Comparison of ENCODE assay signal across 15 mouse cellular contexts in the genomic region with DNA sequence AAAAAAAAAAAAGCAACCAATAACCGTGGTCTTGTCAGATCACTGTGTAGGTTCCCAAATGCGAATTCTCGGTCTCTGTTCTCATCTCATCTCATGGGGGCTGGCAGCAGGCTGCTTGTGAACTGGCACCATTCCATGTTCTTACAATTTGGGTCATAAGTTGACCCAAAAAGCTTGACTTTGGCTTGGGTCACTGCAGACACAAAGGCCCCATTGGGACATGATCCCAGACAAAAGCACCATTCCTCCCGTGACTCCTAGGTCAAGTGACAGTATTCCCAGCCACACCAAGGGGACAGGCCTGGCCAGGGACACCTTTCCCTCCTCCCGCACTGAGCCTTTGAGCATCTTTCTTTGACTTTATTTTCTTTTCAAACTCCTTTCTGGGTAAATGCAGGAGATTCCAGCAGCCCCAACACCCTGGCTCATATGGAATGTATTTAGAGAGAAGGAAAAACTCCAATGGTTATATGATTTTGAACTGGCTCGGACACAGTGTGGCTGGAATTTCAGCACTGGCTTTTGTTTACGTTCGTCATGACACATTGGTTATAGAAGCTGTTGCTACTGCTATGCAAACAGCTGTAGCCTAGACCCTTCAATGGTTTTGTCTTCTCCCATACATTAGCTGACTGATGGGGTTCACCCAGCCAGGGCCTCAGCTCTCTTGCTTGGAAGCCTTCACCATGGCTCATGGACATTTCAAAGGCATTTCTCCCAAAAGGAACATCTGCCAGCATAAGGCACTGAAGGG.
DNase-seq lines count a peak whose midpoint lies in the region; ATAC-seq and TF ChIP-seq lines count a peak whose summit lies in the region.
"Had no signal": no experiment of that assay in that cellular context is flagged by ENCODE, and none has a peak within 500 bp of the region (broad histone marks: within the 10 kb centered on the region; RNA-seq: fewer than 3 reads in every experiment).

No protein-coding gene starts in this region.

- 88% methylated on average over 8 of the region's 8 CpGs for WGBS in heart, embryonic 12.5 days
- WGBS in lung, embryonic 14.5 days, result 47% methylated on average over 8 of the region's 8 CpGs
- WGBS in lung, adult 2 months, result 73% methylated on average over 8 of the region's 8 CpGs
- WGBS in stomach, embryonic 15.5 days, result 68% methylated on average over 8 of the region's 8 CpGs

- H3K36me3 ChIP-seq in heart, embryonic 12.5 days, result no peaks in the 10 kb centered on the region
- H3K36me3 ChIP-seq in lung, embryonic 14.5 days (ENCODE audit: insufficient read depth), result no peaks in the 10 kb centered on the region
- H3K36me3 ChIP-seq in stomach, embryonic 15.5 days, result no peaks in the 10 kb centered on the region
- H3K36me3 ChIP-seq: G1E; heart, embryonic 13.5 days; hindbrain, embryonic 13.5 days had no signal

- no peak overlapping the region for H3K4me2 ChIP-seq in heart, embryonic 12.5 days
- no peak overlapping the region for H3K4me2 ChIP-seq in lung, embryonic 14.5 days
- no peak overlapping the region for H3K4me2 ChIP-seq in stomach, embryonic 15.5 days
- H3K4me2 ChIP-seq: heart, embryonic 13.5 days; hindbrain, embryonic 13.5 days; liver, embryonic 11.5 days had no signal

- H3K27me3 ChIP-seq in heart, embryonic 12.5 days (replicated peaks), result no peaks in the 10 kb centered on the region
- no peaks in the 10 kb centered on the region for H3K27me3 ChIP-seq in lung, embryonic 14.5 days (ENCODE audit: insufficient read depth, low read length)
- no peaks in the 10 kb centered on the region for H3K27me3 ChIP-seq in stomach, embryonic 15.5 days (replicated peaks)
- H3K27me3 ChIP-seq: heart, embryonic 13.5 days; hindbrain, embryonic 13.5 days had no signal

- no peak for TF ChIP-seq POLR2A in lung, adult 2 months (IDR thresholded peaks at IDR 0.05; ENCODE audit: borderline replicate concordance, extremely low read depth, low read depth, low read length)

- no peak overlapping the region for H3K4me3 ChIP-seq in heart, embryonic 12.5 days
- H3K4me3 ChIP-seq in lung, embryonic 14.5 days (ENCODE audit: low read depth, low read length), result no peak overlapping the region
- H3K4me3 ChIP-seq in lung, adult 2 months (replicated peaks; ENCODE audit: extremely low read depth, low read depth, low read length), result no peak overlapping the region
- no peak overlapping the region for H3K4me3 ChIP-seq in stomach, embryonic 15.5 days (replicated peaks)
- H3K4me3 ChIP-seq: heart, embryonic 13.5 days; hindbrain, embryonic 13.5 days had no signal

- TF ChIP-seq CTCF in lung, embryonic 14.5 days (IDR thresholded peaks at IDR 0.05; ENCODE audit: low read depth), result no peak
- no peak for TF ChIP-seq CTCF in lung, adult 2 months (IDR thresholded peaks at IDR 0.05; ENCODE audit: insufficient read depth, low read length)

- peaks cover 7% of the 10 kb centered on the region for H3K4me1 ChIP-seq in heart, embryonic 12.5 days (replicated peaks)
- peaks cover 24% of the 10 kb centered on the region for H3K4me1 ChIP-seq in lung, embryonic 14.5 days (ENCODE audit: insufficient read depth)
- H3K4me1 ChIP-seq in lung, adult 2 months (ENCODE audit: control insufficient read depth, insufficient read depth, low read length), result no peaks in the 10 kb centered on the region
- peaks cover 12% of the 10 kb centered on the region; the same call in 1 of the 2 replicates for H3K4me1 ChIP-seq in stomach, embryonic 15.5 days
- H3K4me1 ChIP-seq: hindbrain, embryonic 13.5 days had no signal

- no peak for ATAC-seq in heart, embryonic 12.5 days (ENCODE audit: insufficient number of reproducible peaks, low FRiP score)
- ATAC-seq in lung, embryonic 14.5 days (ENCODE audit: insufficient read depth), result peak; percentile 93
- peak; percentile 72 for ATAC-seq in stomach, embryonic 15.5 days (ENCODE audit: insufficient read depth, low FRiP score, low read depth)
- ATAC-seq in inflammation-experienced regulatory T-cells, adult 6 months, result no peak

- DNase-seq in heart, adult 11 months, result peak; percentile 80
- peak; percentile 91 for DNase-seq in lung, embryonic 14.5 days
- DNase-seq in lung, adult 2 months, result no peak
- peak; percentile 6 for DNase-seq in heart, postnatal 4 days
- no peak for DNase-seq in frontal cortex, adult 2 months (ENCODE audit: extremely low spot score in 1 of 2, low spot score in 1 of 2)
- DNase-seq: adrenal gland, postnatal 36 days; kidney, adult 8-10 months; right cerebral cortex, adult 18-20 months had no signal

- no peak overlapping the region for H3K9ac ChIP-seq in heart, embryonic 12.5 days
- H3K9ac ChIP-seq in lung, embryonic 14.5 days, result no peak overlapping the region
- H3K9ac ChIP-seq in stomach, embryonic 15.5 days, result no peak overlapping the region
- H3K9ac ChIP-seq: heart, embryonic 13.5 days; hindbrain, embryonic 13.5 days had no signal

- H3K27ac ChIP-seq in heart, embryonic 12.5 days (ENCODE audit: poor library complexity, severe bottlenecking), result no peak overlapping the region
- peak overlapping the region; percentile 69 for H3K27ac ChIP-seq in lung, embryonic 14.5 days (ENCODE audit: low read depth)
- H3K27ac ChIP-seq in stomach, embryonic 15.5 days, result 0 out of 2 replicates have a peak overlapping the region, but pooled peaks have one; percentile 40
- H3K27ac ChIP-seq: heart, embryonic 13.5 days; hindbrain, embryonic 13.5 days had no signal

- H3K9me3 ChIP-seq in heart, embryonic 12.5 days (replicated peaks), result peaks cover 5% of the 10 kb centered on the region
- H3K9me3 ChIP-seq in lung, embryonic 14.5 days (ENCODE audit: low read depth, low read length), result no peaks in the 10 kb centered on the region
- no peaks in the 10 kb centered on the region for H3K9me3 ChIP-seq in stomach, embryonic 15.5 days
- H3K9me3 ChIP-seq: G1E; heart, embryonic 13.5 days; hindbrain, embryonic 13.5 days had no signal

Comparison
In these comparisons a context has a peak if more than half of its experiments do, and no peak if none do; other contexts are left out.
1. DNase-seq: peak in heart, adult 11 months (single experiment), lung, embryonic 14.5 days (single experiment) and heart, postnatal 4 days (single experiment); none in lung, adult 2 months (single experiment) and frontal cortex, adult 2 months (0 of 2).
2. ATAC-seq: peak in lung, embryonic 14.5 days (single experiment) and stomach, embryonic 15.5 days (single experiment); none in heart, embryonic 12.5 days (single experiment) and inflammation-experienced regulatory T-cells, adult 6 months (single experiment).